Mouse (Mus musculus) limb, embryonic 14.5 days (tissue): ENCODE measurements around the gene Rgs2. TPM values are rescaled to one million over a fixed set of nuclear protein-coding genes. Genes with fewer than 3 reads are reported as not detected.
A peak's percentile ranks its signal among the peaks of the same experiment; 100 is the strongest.

Experiments
- ATAC-seq: fragments of 200-750 bp; cut with Nextera tagmentation; 2 replicates; pipeline ENCODE4 v1.8.0; 2017; ENCODE audit warnings: low read depth, moderate number of reproducible peaks, moderate TSS enrichment; ENCODE audit not compliant: low FRiP score
- DNase-seq: peaks from one replicate; pipeline ENCODE4 v3.0.0-alpha.2; 2015; ENCODE audit warnings: low spot score
- H3K27ac ChIP-seq: fragments of 300-500 bp; sonication (generic); replicated peaks from 2 replicates; pipeline ENCODE4 v1.5.1; 2014; ENCODE audit warnings: low read depth, mild to moderate bottlenecking, low read length, moderate library complexity, mixed read lengths
- H3K27me3 ChIP-seq: fragments of 300-500 bp; sonication (generic); 2 replicates; pipeline ENCODE4 v1.6.1; 2014; ENCODE audit warnings: low read length, mixed read lengths; ENCODE audit not compliant: control insufficient read depth, insufficient read depth
- H3K36me3 ChIP-seq: fragments of 300-500 bp; sonication (generic); 2 replicates; pipeline ENCODE4 v1.6.1; 2014; ENCODE audit warnings: mild to moderate bottlenecking, low read length, moderate library complexity, mixed read lengths; ENCODE audit not compliant: control insufficient read depth, insufficient read depth
- H3K4me1 ChIP-seq: fragments of 300-500 bp; sonication (generic); 2 replicates; pipeline ENCODE4 v1.6.1; 2014; ENCODE audit warnings: antibody characterized with exemption, low read length, mixed read lengths; ENCODE audit not compliant: control insufficient read depth, insufficient read depth
- H3K4me2 ChIP-seq: fragments of 300-500 bp; sonication (generic); replicated peaks from 2 replicates; pipeline ENCODE4 v1.6.1; 2014; ENCODE audit warnings: low read depth, mild to moderate bottlenecking, low read length, moderate library complexity; ENCODE audit not compliant: severe bottlenecking
- H3K4me3 ChIP-seq: fragments of 300-500 bp; sonication (generic); replicated peaks from 2 replicates; pipeline ENCODE4 v1.5.1; 2014; ENCODE audit warnings: low read length
- H3K9ac ChIP-seq: fragments of 300-500 bp; sonication (generic); 2 replicates; pipeline ENCODE4 v1.6.1; 2014; ENCODE audit warnings: mild to moderate bottlenecking, low read depth, low read length, moderate library complexity; ENCODE audit not compliant: severe bottlenecking
- H3K9me3 ChIP-seq: fragments of 300-500 bp; sonication (generic); 2 replicates; pipeline ENCODE4 v1.6.1; 2016; ENCODE audit warnings: low read length; ENCODE audit not compliant: control insufficient read depth
- POLR2A ChIP-seq: fragments of 200-500 bp; IDR thresholded peaks from 2 replicates; pipeline ENCODE4 v1.8.0; 2012; ENCODE audit warnings: inconsistent platforms, mild to moderate bottlenecking, moderate library complexity, borderline replicate concordance; ENCODE audit not compliant: insufficient read depth, insufficient read length; ENCODE audit errors: extremely low read depth
- WGBS: fragments of 180-500 bp; shearing (Covaris S2); extraction: QIAGEN DNeasy Blood & Tissue Kit; methylation state at CpG from one replicate; pipeline ENCODE4 v1.1.7; 2014; 5-methylcytosine and 5-hydroxymethylcytosine counted together
- polyA plus RNA-seq, 2 experiments: library from polyadenylated mRNA; depleted of rRNA in 1 of 2; stranded (reverse) in 1 of 2; unstranded in 1 of 2; fragments of >200 nt; fragmentation: Nextera tagmentation in 1 of 2; extraction: Ambion mirVana in 1 of 2; gene quantifications; 2 replicates each; pipeline versions ENCODE4 v1.2.1 to v1.2.3; 2012 to 2014

Gene Rgs2
- 16.5 and 24.3 TPM in 2 replicates for polyA plus RNA-seq (2012; rRNA removed)
- 48.2 and 51.0 TPM in 2 replicates for polyA plus RNA-seq (2014; fragmentation: Nextera tagmentation; extraction: Ambion mirVana)

GRCm38 (mm10) chr1:144003904-144004740, at the start of gene Rgs2:
TSS of gene Rgs2 (minus strand) at chr1:144004161.
- DNase-seq, result peak; percentile 91
- peak within 1 kb of the TSS; percentile 39; the same call in 1 of the 2 replicates for H3K27ac ChIP-seq
- 0 out of 2 replicates have a peak, but pooled peaks have one; percentile 79 for TF ChIP-seq POLR2A
- 1% methylated on average over 44 of the region's 57 CpGs for WGBS
- no peaks in the 10 kb centered on the region for H3K9me3 ChIP-seq
- peak within 1 kb of the TSS; percentile 57 for H3K9ac ChIP-seq
- ATAC-seq, result peak; percentile 99
- peak within 1 kb of the TSS; percentile 53 for H3K4me3 ChIP-seq
- H3K27me3 ChIP-seq, result no peaks in the 10 kb centered on the region
- H3K4me1 ChIP-seq, result peaks cover 9% of the 10 kb centered on the region; the same call in 1 of the 2 replicates
- H3K36me3 ChIP-seq, result no peaks in the 10 kb centered on the region
- peak within 1 kb of the TSS; percentile 86 for H3K4me2 ChIP-seq

- H3K27me3 ChIP-seq, result no peaks in the 10 kb centered on the region
- no peak overlapping the region for H3K27ac ChIP-seq
- H3K4me2 ChIP-seq, result no peak overlapping the region
- H3K9me3 ChIP-seq, result no peaks in the 10 kb centered on the region
- 86% methylated on average over 4 of the region's 4 CpGs for WGBS
- ATAC-seq (no peak), DNase-seq (no peak)
- H3K4me3 ChIP-seq, result no peak overlapping the region
- no peaks in the 10 kb centered on the region for H3K4me1 ChIP-seq
- H3K36me3 ChIP-seq, result no peaks in the 10 kb centered on the region
- TF ChIP-seq POLR2A, result no peak
- H3K9ac ChIP-seq, result no peak overlapping the region
Observed at GRCm38 (mm10) chr1:144053401-144053800, 49.4 kb upstream of the Rgs2 start.

GRCm38 (mm10) chr1:144041826-144042225, 37.9 kb upstream of the Rgs2 start:
- H3K27ac ChIP-seq, result no peak overlapping the region
- no peak for TF ChIP-seq POLR2A
- H3K4me2 ChIP-seq, result no peak overlapping the region
- DNase-seq (no peak), ATAC-seq (no peak)
- H3K27me3 ChIP-seq, result no peaks in the 10 kb centered on the region
- H3K9me3 ChIP-seq, result no peaks in the 10 kb centered on the region
- H3K36me3 ChIP-seq, result no peaks in the 10 kb centered on the region
- no peak overlapping the region for H3K9ac ChIP-seq
- 85% methylated on average over 2 of the region's 2 CpGs for WGBS
- H3K4me3 ChIP-seq, result no peak overlapping the region
- no peaks in the 10 kb centered on the region for H3K4me1 ChIP-seq

GRCm38 (mm10) chr1:144033498-144033897, 29.5 kb upstream of the Rgs2 start:
- DNase-seq (no peak), ATAC-seq (no peak)
- no peak overlapping the region for H3K9ac ChIP-seq
- no peaks in the 10 kb centered on the region for H3K9me3 ChIP-seq
- H3K4me2 ChIP-seq, result no peak overlapping the region
- no peak overlapping the region for H3K27ac ChIP-seq
- H3K36me3 ChIP-seq, result no peaks in the 10 kb centered on the region
- H3K27me3 ChIP-seq, result no peaks in the 10 kb centered on the region
- no peak for TF ChIP-seq POLR2A
- no peaks in the 10 kb centered on the region for H3K4me1 ChIP-seq
- no peak overlapping the region for H3K4me3 ChIP-seq
- 19% methylated on average over 1 of the region's 1 CpGs for WGBS

- Histone ChIP-seq H3K9ac (no peak overlapping the region), H3K4me2 (no peak overlapping the region), H3K36me3 (no peaks in the 10 kb centered on the region), H3K4me3 (no peak overlapping the region), H3K9me3 (no peaks in the 10 kb centered on the region), H3K27ac (no peak overlapping the region), H3K4me1 (no peaks in the 10 kb centered on the region), H3K27me3 (no peaks in the 10 kb centered on the region)
- DNase-seq, result no peak
- no peak for ATAC-seq
- TF ChIP-seq POLR2A, result no peak
- WGBS, result 79% methylated on average over 6 of the region's 6 CpGs
Observed at GRCm38 (mm10) chr1:144030499-144030898, 26.5 kb upstream of the Rgs2 start.
